Mouse (Mus musculus) kidney, adult 2 months (tissue): Measurements from ENCODE around the gene C5ar1. TPM values are rescaled to one million over a fixed set of nuclear protein-coding genes. Genes with fewer than 3 reads are reported as not detected.
A peak's percentile ranks its signal among the peaks of the same experiment; 100 is the strongest.
"Not testable (repeated sequence)": the region's sequence is repeated elsewhere in the genome, so short reads cannot be mapped to it uniquely, and the experiment has no call there.

Source experiments
- DNase-seq: peaks from one replicate; pipeline ENCODE4 v3.0.0; 2021
- H3K27ac ChIP-seq: fragments of 200-500 bp; 2 replicates; pipeline ENCODE4 v1.5.1; 2012; ENCODE audit warnings: low read depth, low read length, control low read depth, inconsistent platforms; ENCODE audit not compliant: insufficient read depth
- H3K27me3 ChIP-seq: fragments of 200-500 bp; replicated peaks from 2 replicates; pipeline ENCODE4 v1.6.1; 2012; ENCODE audit warnings: mild to moderate bottlenecking, moderate library complexity, low read length, inconsistent platforms; ENCODE audit not compliant: control insufficient read depth, insufficient read depth
- H3K36me3 ChIP-seq: fragments of 200-500 bp; 2 replicates; pipeline ENCODE4 v1.6.1; 2012; ENCODE audit warnings: mild to moderate bottlenecking, moderate library complexity, low read length, inconsistent platforms; ENCODE audit not compliant: control insufficient read depth, insufficient read depth
- H3K4me1 ChIP-seq: fragments of 200-500 bp; 2 replicates; pipeline ENCODE4 v1.6.1; 2011; ENCODE audit warnings: low read length; ENCODE audit not compliant: control insufficient read depth, insufficient read depth
- H3K4me3 ChIP-seq: fragments of 200-500 bp; 2 replicates; pipeline ENCODE4 v1.5.1; 2011; ENCODE audit warnings: mild to moderate bottlenecking, low read depth, low read length, control low read depth; ENCODE audit not compliant: insufficient read depth
- CTCF ChIP-seq: fragments of 200-500 bp; conservative IDR thresholded peaks from 2 replicates; pipeline ENCODE4 v1.5.1; 2011; ENCODE audit warnings: low read depth, mild to moderate bottlenecking, control low read depth, low read length, moderate library complexity, mixed read lengths; ENCODE audit not compliant: insufficient read depth, insufficient read length
- POLR2A ChIP-seq: fragments of 200-500 bp; IDR thresholded peaks from one replicate; pipeline ENCODE4 v1.6.1; 2011; ENCODE audit warnings: low read depth, low read length, control low read depth
- WGBS: fragments of 180-500 bp; shearing (Covaris S2); methylation state at CpG from one replicate; pipeline ENCODE4 v1.1.7; 2018; 5-methylcytosine and 5-hydroxymethylcytosine counted together
- polyA plus RNA-seq: library from polyadenylated mRNA; depleted of rRNA; stranded (reverse); fragments of >200 nt; gene quantifications from 2 replicates; pipeline ENCODE4 v1.2.3, GENCODE M21; 2012

Gene C5ar1
- polyA plus RNA-seq, 1 experiment, result 4.2 TPM

DNA sequence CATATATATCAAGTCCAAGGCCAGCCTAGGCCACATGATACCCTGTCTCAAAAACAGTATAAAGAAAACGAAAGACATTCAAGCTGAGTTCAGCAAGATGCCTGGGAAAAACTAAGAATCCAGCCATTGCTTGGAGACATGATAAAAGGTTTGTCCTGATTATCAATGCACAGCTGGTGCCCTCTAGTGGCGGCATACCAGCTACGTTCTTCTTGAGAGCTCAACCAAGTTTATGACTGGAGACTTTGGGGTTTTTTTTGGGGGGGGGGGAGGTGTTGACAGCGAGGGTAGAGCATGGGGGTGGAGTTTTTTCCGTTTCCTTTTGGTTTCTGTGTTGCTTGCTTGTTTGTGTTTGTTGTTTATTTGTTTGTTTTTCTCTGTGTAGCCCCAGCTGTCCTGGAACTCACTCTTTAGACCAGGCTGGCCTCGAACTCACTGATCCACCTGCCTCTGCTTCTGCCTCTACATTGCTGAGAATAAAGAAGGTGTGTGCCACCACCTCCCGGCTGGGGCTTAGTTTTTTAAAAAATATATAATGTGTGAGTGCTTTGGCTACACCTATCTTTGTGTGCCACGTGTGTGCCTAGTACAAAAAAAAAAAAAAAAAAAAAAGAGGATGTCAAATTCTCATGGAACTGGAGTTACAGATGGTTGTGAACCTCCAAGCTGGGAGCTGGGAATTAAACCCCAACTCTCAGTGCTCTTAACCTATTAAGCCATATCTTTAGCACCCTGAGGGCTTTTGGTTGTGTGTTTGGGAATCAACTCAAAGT lies 3.9 kb upstream of the C5ar1 start:
- Histone ChIP-seq H3K4me1 (no peaks in the 10 kb centered on the region), H3K27ac (no peak overlapping the region), H3K36me3 (no peaks in the 10 kb centered on the region), H3K4me3 (no peak overlapping the region), H3K27me3 (no peaks in the 10 kb centered on the region)
- WGBS, result 24% methylated on average over 8 of the region's 8 CpGs
- TF ChIP-seq CTCF (peak; percentile 74), POLR2A (no peak)
- DNase-seq, result peak; percentile 85

DNA sequence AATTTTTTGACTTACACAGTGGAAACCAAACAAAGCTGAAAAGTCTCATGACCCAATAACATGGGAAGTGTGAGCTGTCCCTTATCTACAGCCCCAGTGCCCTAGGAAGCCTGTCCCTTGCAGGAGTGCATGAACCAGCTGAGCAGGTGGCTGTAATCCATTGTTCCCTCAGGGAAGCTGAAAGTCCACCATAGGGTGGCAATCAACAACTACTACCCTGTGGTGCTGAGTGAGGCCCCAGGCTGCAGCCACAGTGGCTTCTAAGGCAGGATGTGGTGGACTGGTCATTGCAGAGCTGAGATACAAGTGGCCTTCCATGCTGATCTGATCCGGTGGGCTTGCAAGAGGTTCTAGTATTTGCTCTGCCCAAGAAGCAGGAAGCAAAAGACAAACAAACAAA lies 1.8 kb upstream of the C5ar1 start:
- no peak for DNase-seq
- Histone ChIP-seq H3K27ac (no peak overlapping the region), H3K36me3 (no peaks in the 10 kb centered on the region), H3K27me3 (no peaks in the 10 kb centered on the region), H3K4me1 (no peaks in the 10 kb centered on the region), H3K4me3 (no peak overlapping the region)
- WGBS, result 68% methylated on average over 1 of the region's 1 CpGs
- TF ChIP-seq POLR2A (no peak), CTCF (no peak)

DNA sequence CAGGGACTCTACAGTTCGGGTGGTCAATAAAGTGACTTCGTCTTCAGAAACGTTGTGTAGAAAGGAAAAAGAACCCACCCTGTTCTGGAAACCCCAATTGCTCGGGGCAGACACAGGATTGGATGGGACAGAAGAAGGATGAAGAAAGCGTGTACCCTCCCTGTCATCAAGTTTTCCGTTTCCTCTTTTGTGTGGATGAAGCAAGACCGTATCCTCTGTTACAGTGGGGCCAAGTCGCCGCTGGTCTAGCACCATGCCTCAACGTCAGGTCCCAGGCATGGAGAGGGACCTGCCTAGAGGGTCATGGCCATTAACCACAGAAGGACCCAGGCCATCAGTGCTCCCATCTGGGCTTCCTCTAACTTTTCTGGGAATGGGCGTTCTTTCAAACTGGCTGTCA lies 1.5 kb downstream of the C5ar1 start:
- H3K36me3 ChIP-seq, result no peaks in the 10 kb centered on the region
- no peaks in the 10 kb centered on the region for H3K4me1 ChIP-seq
- no peak for DNase-seq
- no peak overlapping the region for H3K4me3 ChIP-seq
- H3K27ac ChIP-seq, result no peak overlapping the region
- no peaks in the 10 kb centered on the region for H3K27me3 ChIP-seq
- WGBS, result 85% methylated on average over 11 of the region's 11 CpGs
- TF ChIP-seq CTCF, result no peak
- TF ChIP-seq POLR2A, result no peak

DNA sequence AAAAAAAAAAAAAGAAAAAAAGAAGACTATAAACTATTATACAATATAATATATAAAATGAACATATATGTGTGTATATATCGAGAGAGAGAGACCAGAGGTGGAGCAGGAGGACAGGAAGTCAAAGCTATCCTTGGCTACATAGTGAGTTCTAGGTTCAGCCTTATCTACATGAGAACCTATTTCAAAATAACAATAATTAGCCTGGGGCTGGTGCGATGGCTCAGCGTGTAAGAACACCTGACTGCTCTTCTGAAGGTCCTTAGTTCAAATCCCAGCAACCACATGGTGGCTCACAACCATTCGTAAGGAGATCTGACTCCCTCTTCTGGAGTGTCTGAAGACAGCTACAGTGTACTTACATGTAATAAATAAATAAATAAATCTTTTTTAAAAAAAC lies 3.4 kb downstream of the C5ar1 start:
- not testable (repeated sequence) for H3K4me3 ChIP-seq, DNase-seq, H3K4me1 ChIP-seq, H3K27ac ChIP-seq, H3K36me3 ChIP-seq, H3K27me3 ChIP-seq
- WGBS, result 82% methylated on average over 4 of the region's 4 CpGs

DNA sequence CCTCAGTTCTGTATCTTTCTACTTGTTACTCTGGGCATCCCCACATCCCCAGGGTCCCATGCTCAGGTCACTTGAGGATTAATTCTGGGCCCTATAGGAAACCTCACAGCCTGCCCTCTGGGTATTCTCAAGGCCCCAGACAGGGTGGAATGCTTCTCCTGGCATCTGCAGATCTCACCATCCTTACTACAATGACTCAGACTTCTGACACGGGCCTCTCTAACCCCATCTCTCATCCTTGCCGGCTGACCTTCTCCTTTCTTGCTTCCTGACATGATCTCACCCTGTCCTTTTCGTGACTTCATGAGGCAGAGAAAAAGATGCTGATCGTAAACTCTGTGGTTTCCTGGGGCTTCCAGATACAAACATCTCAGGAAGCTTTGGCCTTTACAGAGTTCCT lies 5.1 kb downstream of the C5ar1 start:
- no peak for TF ChIP-seq CTCF
- TF ChIP-seq POLR2A, result no peak
- DNase-seq, result peak; percentile 24
- Histone ChIP-seq H3K27ac (no peak overlapping the region), H3K36me3 (no peaks in the 10 kb centered on the region), H3K4me1 (no peaks in the 10 kb centered on the region), H3K4me3 (no peak overlapping the region), H3K27me3 (no peaks in the 10 kb centered on the region)
- WGBS, result 37% methylated on average over 4 of the region's 4 CpGs

DNA sequence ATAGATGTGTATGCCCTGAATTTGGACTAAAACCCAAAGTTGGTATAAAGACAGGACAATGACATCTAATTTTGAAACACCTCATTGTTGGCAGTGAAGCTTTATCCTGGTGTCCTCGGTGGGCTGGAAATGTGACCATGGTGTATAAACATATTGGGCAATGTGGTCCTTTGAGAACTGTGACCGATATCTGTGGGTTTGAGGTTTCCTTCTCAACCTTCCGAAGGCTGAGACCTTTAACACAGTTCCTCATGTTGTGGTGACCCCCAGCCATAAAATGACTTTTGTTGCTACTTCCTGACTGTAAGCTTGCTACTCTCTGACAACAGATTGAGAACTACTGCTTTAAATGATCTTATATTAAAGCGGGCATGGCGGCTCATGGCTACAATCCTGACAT lies 8.7 kb downstream of the C5ar1 start:
- Histone ChIP-seq H3K36me3 (no peaks in the 10 kb centered on the region), H3K27ac (no peak overlapping the region), H3K4me3 (no peak overlapping the region), H3K27me3 (no peaks in the 10 kb centered on the region), H3K4me1 (no peaks in the 10 kb centered on the region)
- DNase-seq, result no peak
- TF ChIP-seq CTCF (no peak), POLR2A (no peak)
- 58% methylated on average over 5 of the region's 5 CpGs for WGBS

DNA sequence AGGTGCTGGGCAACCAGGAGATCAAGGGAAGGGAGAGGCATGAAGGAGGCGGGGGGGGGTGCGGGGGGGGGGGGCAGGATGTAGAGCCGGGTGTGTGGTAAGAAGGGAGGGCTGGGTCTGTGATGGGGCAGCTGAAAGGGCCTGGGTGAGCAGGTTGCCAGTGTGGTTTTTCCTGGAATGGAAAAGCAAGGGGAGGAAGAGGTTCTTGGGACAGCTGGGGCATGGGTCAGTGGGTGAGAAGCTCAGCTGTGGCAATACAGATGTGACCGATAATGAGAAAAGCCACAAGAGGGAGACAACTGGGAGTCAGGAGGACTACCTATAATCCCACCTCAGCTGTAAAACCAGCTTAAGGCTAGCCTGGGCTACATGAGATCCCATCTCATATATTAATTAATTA lies 13.4 kb downstream of the C5ar1 start:
- TF ChIP-seq POLR2A (no peak), CTCF (no peak)
- H3K36me3 ChIP-seq, result no peaks in the 10 kb centered on the region
- WGBS, result 19% methylated on average over 2 of the region's 4 CpGs
- no peak for DNase-seq
- no peaks in the 10 kb centered on the region for H3K27me3 ChIP-seq
- H3K27ac ChIP-seq, result no peak overlapping the region
- H3K4me1 ChIP-seq, result no peaks in the 10 kb centered on the region
- no peak overlapping the region for H3K4me3 ChIP-seq

DNA sequence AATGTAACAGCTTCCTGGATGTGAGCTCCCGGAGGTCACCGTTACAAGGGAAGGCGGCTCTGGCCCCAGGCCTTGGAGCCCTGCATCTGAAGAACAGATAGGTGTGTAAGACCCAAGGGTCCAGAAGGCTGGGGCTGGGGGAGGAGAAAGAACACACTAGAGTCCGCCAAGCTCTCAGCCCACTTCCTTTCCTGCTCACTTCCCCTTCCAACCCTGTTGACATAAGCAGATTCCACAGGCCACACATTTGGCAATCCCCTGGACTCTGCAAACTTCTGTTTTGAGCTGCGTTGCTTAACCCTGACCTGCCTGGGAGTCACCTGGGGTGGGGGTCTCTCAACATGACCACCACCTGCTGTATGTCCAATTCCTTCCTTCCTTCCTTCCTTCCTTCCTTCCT lies 15.3 kb downstream of the C5ar1 start, which contains the start of gene C5ar2:
TSS of gene C5ar2 (minus strand) at position 88 of the 400 bp plus-strand sequence.
- Histone ChIP-seq H3K27ac (no peak within 1 kb of the TSS), H3K36me3 (no peaks in the 10 kb centered on the region), H3K4me1 (no peaks in the 10 kb centered on the region), H3K4me3 (no peak within 1 kb of the TSS), H3K27me3 (no peaks in the 10 kb centered on the region)
- DNase-seq, result peak; percentile 25
- 41% methylated on average over 5 of the region's 5 CpGs for WGBS
- no peak for TF ChIP-seq POLR2A
- no peak for TF ChIP-seq CTCF
